Mouse (Mus musculus) ovary, adult 18-20 months (tissue): ENCODE results near the gene 2410131K14Rik.

Experiments used
- DNase-seq: peaks from one replicate; pipeline ENCODE4 v3.0.0; 2022; ENCODE audit warnings: low spot score, mixed read lengths

2410131K14Rik gene

GRCm38 (mm10) chr5:118311251-118311650, 66.2 kb downstream of the 2410131K14Rik start:
- no peak for DNase-seq

- no peak for DNase-seq
These were observed 68.7 kb downstream of the 2410131K14Rik start for GRCm38 (mm10) chr5:118313766-118314165.
